Mouse (Mus musculus) heart, adult 11 months (tissue): Measurements from ENCODE around the gene Arid4a.
A peak's percentile ranks its signal among the peaks of the same experiment; 100 is the strongest.

ENCODE experiments used
- DNase-seq: peaks from one replicate; pipeline ENCODE4 v3.0.0; 2022

Arid4a gene

GRCm38 (mm10) chr12:71015363-71016210 lies at the start of gene Arid4a:
Gene Arid4a, plus strand, starts transcription at chr12:71015990.
- DNase-seq: peak; percentile 100

- no peak for DNase-seq
Observed at GRCm38 (mm10) chr12:70967581-70967980, 48.2 kb upstream of the Arid4a start.

- peak; percentile 99 for DNase-seq
Observed at GRCm38 (mm10) chr12:70968141-70968790, 47.5 kb upstream of the Arid4a start.

- peak; percentile 96 for DNase-seq
Observed at GRCm38 (mm10) chr12:70968791-70969307, 46.9 kb upstream of the Arid4a start.

GRCm38 (mm10) chr12:70969485-70970184 lies 46.2 kb upstream of the Arid4a start:
- DNase-seq: peak; percentile 94

GRCm38 (mm10) chr12:70973831-70974230 lies 42.0 kb upstream of the Arid4a start:
- peak; percentile 59 for DNase-seq

GRCm38 (mm10) chr12:70974441-70975266 lies 41.1 kb upstream of the Arid4a start, which contains the start of gene Psma3:
Gene Psma3, plus strand, starts transcription at chr12:70974621.
- DNase-seq: peak; percentile 100

- peak; percentile 80 for DNase-seq
Observed at GRCm38 (mm10) chr12:70975406-70975805, 40.4 kb upstream of the Arid4a start.

GRCm38 (mm10) chr12:70975891-70976290 lies 39.9 kb upstream of the Arid4a start:
- peak; percentile 74 for DNase-seq

GRCm38 (mm10) chr12:70978345-70978744 lies 37.4 kb upstream of the Arid4a start:
- peak; percentile 67 for DNase-seq

GRCm38 (mm10) chr12:70984855-70985550 lies 30.8 kb upstream of the Arid4a start:
- DNase-seq: peak; percentile 56

GRCm38 (mm10) chr12:70997225-70997624 lies 18.6 kb upstream of the Arid4a start:
- no peak for DNase-seq

- DNase-seq: peak; percentile 95
Observed at GRCm38 (mm10) chr12:70999423-70999903, 16.3 kb upstream of the Arid4a start.

- no peak for DNase-seq
Observed at GRCm38 (mm10) chr12:71000344-71000743, 15.4 kb upstream of the Arid4a start.

GRCm38 (mm10) chr12:71001456-71001855 lies 14.3 kb upstream of the Arid4a start:
- DNase-seq: no peak

GRCm38 (mm10) chr12:71003760-71004426 lies 11.9 kb upstream of the Arid4a start:
- DNase-seq: no peak

- peak; percentile 87 for DNase-seq
Observed at GRCm38 (mm10) chr12:71006141-71006540, 9.6 kb upstream of the Arid4a start.

GRCm38 (mm10) chr12:71006901-71007300 lies 8.9 kb upstream of the Arid4a start:
- DNase-seq: no peak

GRCm38 (mm10) chr12:71009769-71010168 lies 6.0 kb upstream of the Arid4a start:
- DNase-seq: peak; percentile 98

- DNase-seq: no peak
Observed at GRCm38 (mm10) chr12:71014845-71015362, 886 bp upstream of the Arid4a start.

- DNase-seq: no peak
Observed at GRCm38 (mm10) chr12:71016211-71016502, 367 bp downstream of the Arid4a start.
